Comparison of ENCODE assay signal across 8 mouse cellular contexts in the genomic region with DNA sequence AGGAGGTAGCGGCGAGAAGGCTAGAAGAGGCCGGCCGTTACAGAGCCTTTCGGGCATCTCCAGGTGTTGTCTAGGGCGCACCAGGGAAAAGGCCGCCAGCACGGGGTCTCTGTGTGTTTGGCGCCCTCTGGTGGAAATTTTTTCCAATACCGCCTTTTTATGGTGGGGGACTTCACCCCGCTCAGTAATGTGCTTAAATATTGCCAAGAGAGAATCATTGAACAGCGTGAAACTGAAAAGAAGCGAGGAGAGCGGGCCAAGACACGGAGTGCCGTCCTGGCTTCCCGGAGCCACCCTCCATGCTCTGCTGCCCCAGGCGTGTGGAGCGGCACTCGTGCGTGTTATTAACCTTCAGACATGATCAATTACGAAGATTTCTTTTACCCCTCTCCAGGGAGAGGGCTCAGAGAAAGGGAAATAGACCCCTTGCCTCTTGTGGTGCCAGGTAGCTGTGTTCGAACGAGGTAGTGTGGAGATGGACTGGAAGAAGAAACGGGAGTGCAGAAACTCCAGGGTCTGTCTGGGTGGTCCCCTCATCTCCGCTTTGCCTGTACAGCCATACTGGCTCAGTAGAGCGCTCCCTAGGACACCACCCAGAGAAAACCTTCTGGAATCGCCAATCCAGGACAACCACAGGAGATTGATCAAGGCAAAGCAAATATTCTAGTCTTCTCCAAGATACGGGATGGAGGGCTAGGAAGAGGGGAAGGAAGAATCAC. TPM values are rescaled to one million over a fixed set of nuclear protein-coding genes. Genes with fewer than 3 reads are reported as not detected.
DNase-seq lines count a peak whose midpoint lies in the region; ATAC-seq and TF ChIP-seq lines count a peak whose summit lies in the region.

No protein-coding gene starts in this region.

- WGBS in midbrain, embryonic 10.5 days, result under 1% methylated on average over 29 of the region's 29 CpGs
- under 1% methylated on average over 29 of the region's 29 CpGs for WGBS in stomach, postnatal 0 days

- no peak overlapping the region for H3K4me2 ChIP-seq in stomach, postnatal 0 days (replicated peaks; ENCODE audit: low read depth)

- H3K4me3 ChIP-seq in midbrain, embryonic 10.5 days, result peak overlapping the region; percentile 56
- H3K4me3 ChIP-seq in stomach, postnatal 0 days (ENCODE audit: low read depth, low read length), result no peak overlapping the region

- H3K27ac ChIP-seq in midbrain, embryonic 10.5 days (replicated peaks), result no peak overlapping the region; the same call in 1 of the 2 replicates
- no peak overlapping the region for H3K27ac ChIP-seq in stomach, postnatal 0 days (replicated peaks)

- no peak for TF ChIP-seq EP300 in stomach, postnatal 0 days (optimal IDR thresholded peaks at IDR 0.05)

- TF ChIP-seq CTCF in stomach, postnatal 0 days (IDR thresholded peaks at IDR 0.05; ENCODE audit: low read depth), result peak; percentile 74

- no peaks in the 10 kb centered on the region for H3K9me3 ChIP-seq in midbrain, embryonic 10.5 days (replicated peaks)
- H3K9me3 ChIP-seq in stomach, postnatal 0 days (ENCODE audit: control insufficient read depth, low read length), result no peaks in the 10 kb centered on the region

- H3K9ac ChIP-seq in stomach, postnatal 0 days (ENCODE audit: low read length), result no peak overlapping the region

- peaks cover 68% of the 10 kb centered on the region for H3K4me1 ChIP-seq in midbrain, embryonic 10.5 days
- no peaks in the 10 kb centered on the region for H3K4me1 ChIP-seq in stomach, postnatal 0 days (replicated peaks; ENCODE audit: control insufficient read depth, insufficient read depth)

- DNase-seq in frontal cortex, postnatal 14 days (ENCODE audit: low spot score in 2 of 2), result peak; percentile 61 to 72
- DNase-seq in ES-CJ7 (ENCODE audit: low read depth, low spot score), result peak; percentile 77
- DNase-seq in embryo, embryonic 10.5 days (ENCODE audit: low spot score), result peak; percentile 91
- DNase-seq in heart, postnatal 10 days, result peak; percentile 49 to 66
- DNase-seq in layer of hippocampus, postnatal 25 days (ENCODE audit: extremely low spot score in 1 of 2, low spot score in 1 of 2), result peak; percentile 62 to 72
- peak; percentile 81 for DNase-seq in midbrain, embryonic 10.5 days (ENCODE audit: low spot score)
- DNase-seq in stomach, postnatal 0 days (ENCODE audit: low spot score), result peak; percentile 45

- no peaks in the 10 kb centered on the region for H3K36me3 ChIP-seq in midbrain, embryonic 10.5 days
- H3K36me3 ChIP-seq in stomach, postnatal 0 days (ENCODE audit: control insufficient read depth, insufficient read depth, low read length), result no peaks in the 10 kb centered on the region

- ATAC-seq in frontal cortex, adult (ENCODE audit: low TSS enrichment), result no peak
- no peak for ATAC-seq in stomach, postnatal 0 days (ENCODE audit: low FRiP score, low TSS enrichment)

- intact Hi-C loops in heart, postnatal 10 days (cut with DNase I), result loop anchor here (1.0 kb wide), 1 partner anchor 335 kb away; no protein-coding TSS in a partner anchor

- H3K27me3 ChIP-seq in midbrain, embryonic 10.5 days (ENCODE audit: low read depth, poor library complexity, severe bottlenecking), result peaks cover 90% of the 10 kb centered on the region
- peaks cover 30% of the 10 kb centered on the region for H3K27me3 ChIP-seq in stomach, postnatal 0 days (ENCODE audit: control insufficient read depth, insufficient read depth, low read length)

RNA-seq across cellular contexts. Expression of gene Gad1, which starts 8.4 kb away (rescaled TPM):
- total RNA-seq in heart, postnatal 10 days (2021), result under 1 TPM; 0.47 to 0.67 TPM
- 100 to 1,000 TPM; 313 to 336 TPM for total RNA-seq in layer of hippocampus, postnatal 25 days (2021)
- 2.6 and 7.9 TPM in 2 replicates for polyA plus RNA-seq in midbrain, embryonic 10.5 days (2016; fragmentation: Nextera tagmentation; extraction: Ambion mirVana)
- 0.02 and 0.06 TPM in 2 replicates for polyA plus RNA-seq in stomach, postnatal 0 days (2015; fragmentation: Nextera tagmentation; extraction: Ambion mirVana)

RNA-seq across cellular contexts. Expression of gene Erich2, which starts 52.6 kb away (rescaled TPM):
- total RNA-seq in heart, postnatal 10 days (2021), result not detected
- total RNA-seq in layer of hippocampus, postnatal 25 days (2021), result 1 to 10 TPM in 1 of 2 experiments, under 1 TPM in 1; 0.68 to 1.1 TPM
- 1.9 and 2.2 TPM in 2 replicates for polyA plus RNA-seq in midbrain, embryonic 10.5 days (2016; fragmentation: Nextera tagmentation; extraction: Ambion mirVana)
- 1.1 and 1.7 TPM in 2 replicates for polyA plus RNA-seq in stomach, postnatal 0 days (2015; fragmentation: Nextera tagmentation; extraction: Ambion mirVana)

Comparison
In these comparisons a context has a peak if more than half of its experiments do, and no peak if none do; other contexts are left out.
1. RNA of gene Gad1, which starts 8.4 kb away (total RNA-seq): 313 to 336 TPM in layer of hippocampus, postnatal 25 days; 0.47 to 0.67 TPM in heart, postnatal 10 days; every median in the first group is over 100 times any median in the second.
2. Peak in every context shown above with its lines, with median percentiles within 50 percentile points of each other: DNase-seq.